Mouse (Mus musculus) hindbrain, embryonic 13.5 days (tissue): ENCODE measurements around the gene Kcnh3. TPM values are rescaled to one million over a fixed set of nuclear protein-coding genes. Genes with fewer than 3 reads are reported as not detected.
A peak's percentile ranks its signal among the peaks of the same experiment; 100 is the strongest.
"Not testable (repeated sequence)": the region's sequence is repeated elsewhere in the genome, so short reads cannot be mapped to it uniquely, and the experiment has no call there.

ENCODE experiments used
- ATAC-seq: fragments of 200-750 bp; cut with Nextera tagmentation; 2 replicates; pipeline ENCODE4 v1.8.0; 2017; ENCODE audit warnings: moderate TSS enrichment; ENCODE audit not compliant: low FRiP score
- H3K27ac ChIP-seq: fragments of 300-500 bp; sonication (generic); 2 replicates; pipeline ENCODE4 v1.5.1; 2015; ENCODE audit warnings: inconsistent platforms, mild to moderate bottlenecking, moderate library complexity
- H3K27me3 ChIP-seq: fragments of 300-500 bp; sonication (generic); 2 replicates; pipeline ENCODE4 v1.6.1; 2015; ENCODE audit warnings: mild to moderate bottlenecking, inconsistent platforms
- H3K36me3 ChIP-seq: fragments of 300-500 bp; sonication (generic); 2 replicates; pipeline ENCODE4 v1.6.1; 2015; ENCODE audit warnings: mild to moderate bottlenecking, inconsistent platforms
- H3K4me1 ChIP-seq: fragments of 300-500 bp; sonication (generic); replicated peaks from 2 replicates; pipeline ENCODE4 v1.6.1; 2015; ENCODE audit warnings: inconsistent platforms
- H3K4me2 ChIP-seq: fragments of 300-500 bp; sonication (generic); 2 replicates; pipeline ENCODE4 v1.6.1; 2015; ENCODE audit warnings: inconsistent platforms, mild to moderate bottlenecking, moderate library complexity
- H3K4me3 ChIP-seq: fragments of 300-500 bp; sonication (generic); 2 replicates; pipeline ENCODE4 v1.5.1; 2015; ENCODE audit warnings: mild to moderate bottlenecking, inconsistent platforms
- H3K9ac ChIP-seq: fragments of 300-500 bp; sonication (generic); 2 replicates; pipeline ENCODE4 v1.6.1; 2015; ENCODE audit warnings: mild to moderate bottlenecking, inconsistent platforms
- H3K9me3 ChIP-seq: fragments of 300-500 bp; sonication (generic); 2 replicates; pipeline ENCODE4 v1.6.1; 2016; ENCODE audit warnings: inconsistent platforms
- WGBS: fragments of 180-500 bp; shearing (Covaris S2); methylation state at CpG from one replicate; pipeline ENCODE4 v1.1.7; 2015; 5-methylcytosine and 5-hydroxymethylcytosine counted together
- polyA plus RNA-seq: library from polyadenylated mRNA; unstranded; fragments of >200 nt; fragmentation: Nextera tagmentation; extraction: Ambion mirVana; gene quantifications from 2 replicates; pipeline ENCODE4 v1.2.1, GENCODE M21; 2015

The Kcnh3 gene
- polyA plus RNA-seq, 1 experiment from 2014 or later: 0.52 TPM

DNA sequence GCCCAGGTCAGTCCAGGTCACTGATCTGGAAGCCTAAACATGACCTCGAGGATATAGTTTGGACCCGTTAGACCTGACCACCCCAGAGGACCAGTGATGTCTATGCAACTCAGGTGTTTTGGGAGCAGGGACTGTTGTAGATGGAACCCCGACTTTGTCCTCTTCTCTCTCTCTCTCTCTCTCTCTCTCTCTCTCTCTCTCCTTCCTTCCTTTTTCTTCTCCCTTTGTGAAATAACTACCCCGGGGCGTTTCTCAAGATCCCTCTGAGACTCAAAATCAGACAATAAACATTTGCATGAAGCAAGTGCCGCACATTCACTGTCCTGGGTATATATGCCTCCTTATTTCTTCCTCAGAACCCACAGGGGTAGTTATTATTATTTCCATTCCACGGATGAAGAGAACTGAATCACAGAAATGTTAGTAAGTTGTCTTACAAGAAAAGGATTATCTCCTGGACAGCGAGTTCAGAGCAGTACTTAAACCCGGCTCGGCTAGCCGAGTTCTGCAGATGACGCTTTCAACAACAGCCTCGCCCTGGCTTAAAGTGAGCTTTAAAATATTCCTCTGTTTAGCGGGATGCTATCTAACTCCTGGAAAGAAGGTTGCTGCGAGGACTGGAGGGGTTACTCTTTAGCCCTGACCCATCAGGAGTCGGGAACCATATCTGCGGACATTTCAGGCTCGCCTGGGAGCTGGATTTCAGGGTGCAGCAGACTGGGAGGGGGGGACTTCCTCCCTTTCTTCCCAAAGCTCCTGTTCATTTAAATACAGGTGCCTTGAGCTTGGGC, 1.7 kb upstream of the Kcnh3 start:
- Histone ChIP-seq H3K36me3 (no peaks in the 10 kb centered on the region), H3K4me3 (peak overlapping the region; percentile 42), H3K4me1 (peaks cover 44% of the 10 kb centered on the region), H3K9ac (peak overlapping the region; percentile 56), H3K27ac (no peak overlapping the region), H3K27me3 (peaks cover 93% of the 10 kb centered on the region), H3K9me3 (no peaks in the 10 kb centered on the region), H3K4me2 (peak overlapping the region; percentile 59)
- WGBS: 6% methylated on average over 18 of the region's 18 CpGs
- ATAC-seq: no peak

DNA sequence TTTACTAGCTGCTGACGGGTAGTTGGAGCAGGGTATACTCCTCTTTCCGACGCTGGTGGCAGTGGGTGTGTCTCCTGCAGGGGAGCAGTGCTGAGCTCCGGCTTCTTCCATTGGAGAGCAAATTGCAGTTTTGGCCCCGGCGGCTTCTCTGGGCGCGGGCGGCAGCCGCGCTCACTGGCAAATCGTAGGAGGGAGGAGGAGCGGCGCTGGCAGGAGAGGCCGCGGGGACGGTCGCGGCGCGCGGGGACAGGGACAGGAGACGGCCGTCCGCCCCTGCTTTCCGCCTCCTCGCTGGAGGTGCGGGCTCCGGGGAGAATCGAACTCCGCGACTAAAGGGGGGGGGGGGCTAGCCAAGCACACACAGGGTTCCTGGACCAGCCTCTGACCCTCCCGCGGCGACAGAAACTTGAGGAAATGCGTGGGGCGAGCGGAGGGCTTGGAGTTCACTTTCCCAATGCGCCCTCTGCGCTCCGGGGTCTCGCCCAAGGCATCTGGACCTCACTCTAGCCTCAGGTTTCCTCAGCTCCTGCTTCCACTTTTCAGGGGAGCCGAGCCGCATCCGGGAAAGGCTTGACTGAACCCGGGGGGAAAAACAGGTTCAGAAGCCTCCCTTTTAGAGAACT, 965 bp upstream of the Kcnh3 start:
- Histone ChIP-seq H3K9ac (peak overlapping the region; percentile 56), H3K4me3 (peak overlapping the region; percentile 42), H3K27me3 (peaks cover 96% of the 10 kb centered on the region), H3K4me1 (peaks cover 44% of the 10 kb centered on the region), H3K27ac (no peak overlapping the region), H3K36me3 (no peaks in the 10 kb centered on the region), H3K9me3 (no peaks in the 10 kb centered on the region), H3K4me2 (peak overlapping the region; percentile 59)
- WGBS: under 1% methylated on average over 28 of the region's 46 CpGs
- no peak for ATAC-seq

- Histone ChIP-seq H3K4me1 (peaks cover 44% of the 10 kb centered on the region), H3K4me3 (peak overlapping the region; percentile 42), H3K9ac (peak overlapping the region; percentile 56; the same call in 1 of the 2 replicates), H3K9me3 (no peaks in the 10 kb centered on the region), H3K27ac (no peak overlapping the region), H3K27me3 (peaks cover 100% of the 10 kb centered on the region), H3K4me2 (peak overlapping the region; percentile 59), H3K36me3 (no peaks in the 10 kb centered on the region)
- ATAC-seq: 0 out of 2 replicates have a peak, but pooled peaks have one; percentile 22
- 2% methylated on average over 22 of the region's 22 CpGs for WGBS
These were observed 585 bp downstream of the Kcnh3 start for GRCm38 (mm10) chr15:99225081-99225810.

DNA sequence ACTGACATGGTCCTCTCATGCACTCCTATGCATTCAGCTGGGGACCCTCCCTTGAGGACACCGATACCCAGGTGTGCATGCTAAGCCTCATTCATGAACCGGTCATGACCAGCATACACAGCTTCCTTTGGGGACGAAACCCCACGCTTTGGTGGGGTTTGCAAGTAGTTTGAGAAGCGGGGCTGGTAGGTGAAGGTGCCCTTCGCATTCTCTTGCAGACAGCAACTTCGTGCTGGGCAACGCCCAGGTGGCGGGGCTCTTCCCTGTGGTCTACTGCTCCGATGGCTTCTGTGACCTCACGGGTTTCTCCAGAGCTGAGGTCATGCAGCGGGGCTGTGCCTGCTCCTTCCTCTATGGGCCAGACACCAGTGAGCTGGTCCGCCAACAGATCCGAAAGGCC, 1.4 kb downstream of the Kcnh3 start:
- H3K36me3 ChIP-seq: no peaks in the 10 kb centered on the region
- no peak overlapping the region for H3K27ac ChIP-seq
- H3K9ac ChIP-seq: peak overlapping the region; percentile 5; the same call in 1 of the 2 replicates
- no peaks in the 10 kb centered on the region for H3K9me3 ChIP-seq
- H3K27me3 ChIP-seq: peaks cover 97% of the 10 kb centered on the region
- no peak for ATAC-seq
- peaks cover 44% of the 10 kb centered on the region for H3K4me1 ChIP-seq
- WGBS: 19% methylated on average over 14 of the region's 14 CpGs
- peak overlapping the region; percentile 59; the same call in 1 of the 2 replicates for H3K4me2 ChIP-seq
- peak overlapping the region; percentile 42; the same call in 1 of the 2 replicates for H3K4me3 ChIP-seq

GRCm38 (mm10) chr15:99231998-99232397, 7.3 kb downstream of the Kcnh3 start:
- Histone ChIP-seq H3K4me2 (no peak overlapping the region), H3K36me3 (no peaks in the 10 kb centered on the region), H3K9ac (no peak overlapping the region), H3K4me1 (no peaks in the 10 kb centered on the region), H3K4me3 (no peak overlapping the region), H3K27me3 (peaks cover 68% of the 10 kb centered on the region), H3K27ac (no peak overlapping the region), H3K9me3 (no peaks in the 10 kb centered on the region)
- no peak for ATAC-seq
- WGBS: 75% methylated on average over 10 of the region's 10 CpGs

GRCm38 (mm10) chr15:99233719-99234118, 9.1 kb downstream of the Kcnh3 start:
- peaks cover 51% of the 10 kb centered on the region for H3K27me3 ChIP-seq
- no peaks in the 10 kb centered on the region for H3K9me3 ChIP-seq
- no peaks in the 10 kb centered on the region for H3K36me3 ChIP-seq
- H3K4me2 ChIP-seq: no peak overlapping the region
- no peak overlapping the region for H3K4me3 ChIP-seq
- no peak overlapping the region; the same call in 1 of the 2 replicates for H3K9ac ChIP-seq
- no peaks in the 10 kb centered on the region for H3K4me1 ChIP-seq
- no peak overlapping the region for H3K27ac ChIP-seq
- WGBS: 62% methylated on average over 17 of the region's 17 CpGs
- no peak for ATAC-seq

DNA sequence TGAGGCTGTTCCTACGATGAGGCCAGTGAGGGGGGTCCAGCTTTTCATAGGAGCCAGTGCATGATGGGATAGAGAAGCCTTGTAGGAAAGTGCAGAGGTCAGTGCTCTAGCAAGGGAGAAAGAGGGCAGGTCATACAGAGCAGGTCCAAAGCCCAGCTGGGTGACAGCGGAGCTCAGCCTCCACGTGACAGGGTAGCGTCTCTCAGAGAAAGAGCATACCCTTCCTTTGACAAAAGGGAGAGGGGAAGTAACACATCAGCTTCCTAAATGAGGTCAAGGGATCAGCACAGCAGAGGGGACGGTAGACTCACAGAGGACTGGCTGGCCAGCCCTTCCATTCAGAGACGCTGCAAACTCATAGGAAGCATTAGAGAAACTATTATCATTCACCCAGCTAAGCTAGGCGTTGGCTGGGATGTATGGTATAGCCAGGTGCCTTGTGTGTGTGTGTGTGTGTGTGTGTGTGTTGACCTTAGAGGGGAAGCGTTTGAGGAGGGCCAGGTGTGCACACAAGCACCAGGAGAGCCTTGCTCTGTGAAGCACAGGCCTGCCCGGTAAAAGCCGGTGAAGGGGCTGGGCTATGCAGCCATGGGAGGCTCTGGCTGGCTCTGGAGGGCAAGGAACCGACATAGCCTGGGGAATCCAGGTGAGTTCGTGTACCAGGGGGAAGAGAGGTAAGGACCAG, 9.8 kb downstream of the Kcnh3 start:
- 54% methylated on average over 12 of the region's 12 CpGs for WGBS
- no peak overlapping the region for H3K9ac ChIP-seq
- no peaks in the 10 kb centered on the region for H3K9me3 ChIP-seq

GRCm38 (mm10) chr15:99238006-99238405, 13.3 kb downstream of the Kcnh3 start:
- H3K4me1 ChIP-seq: no peaks in the 10 kb centered on the region
- H3K27me3 ChIP-seq: peaks cover 18% of the 10 kb centered on the region
- no peak overlapping the region for H3K4me3 ChIP-seq
- no peak overlapping the region for H3K9ac ChIP-seq
- no peak overlapping the region for H3K4me2 ChIP-seq
- WGBS: 70% methylated on average over 11 of the region's 11 CpGs
- no peak overlapping the region for H3K27ac ChIP-seq
- H3K36me3 ChIP-seq: peaks cover 28% of the 10 kb centered on the region
- no peaks in the 10 kb centered on the region for H3K9me3 ChIP-seq
- ATAC-seq: no peak

More for the DNA sequence above, 9.8 kb downstream of the Kcnh3 start:
- no peak overlapping the region for H3K4me2 ChIP-seq
- H3K27ac ChIP-seq: no peak overlapping the region
- H3K4me1 ChIP-seq: no peaks in the 10 kb centered on the region
- H3K27me3 ChIP-seq: peaks cover 44% of the 10 kb centered on the region
- H3K4me3 ChIP-seq: no peak overlapping the region
- ATAC-seq: no peak
- no peaks in the 10 kb centered on the region for H3K36me3 ChIP-seq

GRCm38 (mm10) chr15:99240129-99240528, 15.5 kb downstream of the Kcnh3 start:
- Histone ChIP-seq H3K27ac (no peak overlapping the region), H3K4me2 (no peak overlapping the region), H3K27me3 (no peaks in the 10 kb centered on the region), H3K36me3 (peaks cover 49% of the 10 kb centered on the region), H3K9ac (no peak overlapping the region), H3K4me1 (no peaks in the 10 kb centered on the region), H3K9me3 (no peaks in the 10 kb centered on the region), H3K4me3 (no peak overlapping the region)
- no peak for ATAC-seq
- WGBS: 70% methylated on average over 4 of the region's 4 CpGs

- Histone ChIP-seq H3K27me3 (no peaks in the 10 kb centered on the region), H3K9me3 (no peaks in the 10 kb centered on the region), H3K4me3 (no peak overlapping the region), H3K4me1 (no peaks in the 10 kb centered on the region), H3K4me2 (no peak overlapping the region), H3K9ac (no peak overlapping the region), H3K36me3 (peaks cover 60% of the 10 kb centered on the region), H3K27ac (no peak overlapping the region)
- ATAC-seq: no peak
- WGBS: 78% methylated on average over 4 of the region's 4 CpGs
These were observed 16.6 kb downstream of the Kcnh3 start for GRCm38 (mm10) chr15:99241249-99241648.

- Histone ChIP-seq H3K27me3 (no peaks in the 10 kb centered on the region), H3K4me1 (no peaks in the 10 kb centered on the region), H3K9me3 (no peaks in the 10 kb centered on the region), H3K27ac (no peak overlapping the region), H3K9ac (no peak overlapping the region), H3K36me3 (peaks cover 67% of the 10 kb centered on the region), H3K4me3 (no peak overlapping the region), H3K4me2 (no peak overlapping the region)
- no peak for ATAC-seq
- 92% methylated on average over 10 of the region's 10 CpGs for WGBS
These were observed 17.4 kb downstream of the Kcnh3 start for GRCm38 (mm10) chr15:99242045-99242444.

- H3K27ac ChIP-seq, H3K9me3 ChIP-seq, H3K9ac ChIP-seq, ATAC-seq, H3K4me3 ChIP-seq, H3K4me2 ChIP-seq, H3K27me3 ChIP-seq: not testable (repeated sequence)
- WGBS: 94% methylated on average over 6 of the region's 6 CpGs
- peaks cover 12% of the 10 kb centered on the region for H3K4me1 ChIP-seq
- peaks cover 78% of the 10 kb centered on the region for H3K36me3 ChIP-seq
These were observed 22.1 kb downstream of the Kcnh3 start for GRCm38 (mm10) chr15:99246736-99247135.
